Mouse (Mus musculus) heart, postnatal 10 days (tissue): ENCODE measurements around the gene Add1. TPM values are rescaled to one million over a fixed set of nuclear protein-coding genes. Genes with fewer than 3 reads are reported as not detected.
"Not testable (repeated sequence)": the region's sequence is repeated elsewhere in the genome, so short reads cannot be mapped to it uniquely, and the experiment has no call there.

Source experiments
- DNase-seq, 2 experiments: peaks; one replicate each; pipeline ENCODE4 v3.0.0; 2021
- intact Hi-C: fragments of 180-260 bp; cut with DNase I; formaldehyde crosslinking; loops from one replicate; pipeline ENCODE4 v1.15.1; 2025
- total RNA-seq, 2 experiments: library from RNA; stranded (reverse); gene quantifications; 2 replicates each; pipeline ENCODE4 v1.2.3; 2021

Gene Add1
- total RNA-seq, 2 experiments from 2014 or later: 187 to 196 TPM

GRCm38 (mm10) chr5:34549483-34550221, 23.8 kb upstream of the Add1 start:
- intact Hi-C loops: loop anchor here (5.0 kb wide), 2 partner anchors 43 to 88 kb away; partner anchors contain the start of gene Mfsd10
- DNase-seq: peak; percentile 48 to 52

GRCm38 (mm10) chr5:34550251-34550650, 23.2 kb upstream of the Add1 start:
- no peak for DNase-seq
- intact Hi-C loops: no loop called here

- no peak for DNase-seq
- intact Hi-C loops: no loop called here
These were observed 21.6 kb upstream of the Add1 start for GRCm38 (mm10) chr5:34551821-34552220.

GRCm38 (mm10) chr5:34563854-34564253, 9.6 kb upstream of the Add1 start:
- intact Hi-C loops: no loop called here
- DNase-seq: no peak

GRCm38 (mm10) chr5:34564291-34564690, 9.2 kb upstream of the Add1 start:
- no peak for DNase-seq
- intact Hi-C loops: no loop called here

- intact Hi-C loops: no loop called here
- peak; percentile 84 to 87 for DNase-seq
These were observed 7.8 kb upstream of the Add1 start for GRCm38 (mm10) chr5:34565545-34566283.

- intact Hi-C loops: no loop called here
- DNase-seq: no peak
These were observed 1.9 kb upstream of the Add1 start for GRCm38 (mm10) chr5:34571551-34571950.

- intact Hi-C loops, DNase-seq: not testable (repeated sequence)
These were observed 896 bp upstream of the Add1 start for GRCm38 (mm10) chr5:34572568-34572967.

GRCm38 (mm10) chr5:34574721-34575120, 1.3 kb downstream of the Add1 start:
- peak; percentile 23 to 28 for DNase-seq
- intact Hi-C loops: no loop called here

GRCm38 (mm10) chr5:34576286-34576685, 2.8 kb downstream of the Add1 start:
- intact Hi-C loops: no loop called here
- DNase-seq: no peak

- intact Hi-C loops: no loop called here
- no peak for DNase-seq
These were observed 4.7 kb downstream of the Add1 start for GRCm38 (mm10) chr5:34578038-34578655.

- DNase-seq: no peak
- intact Hi-C loops: no loop called here
These were observed 5.9 kb downstream of the Add1 start for GRCm38 (mm10) chr5:34579377-34579776.

- DNase-seq: peak; percentile 39 to 49
- intact Hi-C loops: not testable (repeated sequence)
These were observed 8.3 kb downstream of the Add1 start for GRCm38 (mm10) chr5:34581671-34582313.

- DNase-seq: no peak
- intact Hi-C loops: no loop called here
These were observed 8.8 kb downstream of the Add1 start for GRCm38 (mm10) chr5:34582314-34582675.

GRCm38 (mm10) chr5:34585216-34585615, 11.8 kb downstream of the Add1 start:
- intact Hi-C loops: no loop called here
- no peak for DNase-seq

GRCm38 (mm10) chr5:34587881-34588280, 14.4 kb downstream of the Add1 start:
- no peak for DNase-seq
- intact Hi-C loops: no loop called here

- intact Hi-C loops: loop anchor here (5.0 kb wide), 1 partner anchor 43 kb away; no protein-coding TSS in a partner anchor
- no peak for DNase-seq
These were observed 16.6 kb downstream of the Add1 start for GRCm38 (mm10) chr5:34590059-34590458.

- DNase-seq: no peak
- intact Hi-C loops: loop anchor here (5.0 kb wide), 1 partner anchor 43 kb away; no protein-coding TSS in a partner anchor
These were observed 17.2 kb downstream of the Add1 start for GRCm38 (mm10) chr5:34590702-34591101.

- no peak for DNase-seq
- intact Hi-C loops: loop anchor here (5.0 kb wide), 1 partner anchor 44 kb away; no protein-coding TSS in a partner anchor
These were observed 18.0 kb downstream of the Add1 start for GRCm38 (mm10) chr5:34591388-34592004.

- intact Hi-C loops: loop anchor here (5.0 kb wide), 1 partner anchor 45 kb away; no protein-coding TSS in a partner anchor
These were observed 18.8 kb downstream of the Add1 start for GRCm38 (mm10) chr5:34592224-34592623.

More at GRCm38 (mm10) chr5:34592224-34592623, 18.8 kb downstream of the Add1 start:
- not testable (repeated sequence) for DNase-seq
